ENCODE assay signal across 7 mouse cellular contexts in genomic region chr17:28692341-28692710, GRCm38 (mm10). TPM values are rescaled to one million over a fixed set of nuclear protein-coding genes. Genes with fewer than 3 reads are reported as not detected.
DNase-seq lines count a peak whose midpoint lies in the region; ATAC-seq and TF ChIP-seq lines count a peak whose summit lies in the region.

No protein-coding gene starts in this region.

- no peak for TF ChIP-seq CTCF in G1E (IDR thresholded peaks at IDR 0.05; ENCODE audit: low read depth, low read length)

- H3K27me3 ChIP-seq in G1E (ENCODE audit: insufficient read depth, low read length) = no peaks in the 10 kb centered on the region
- H3K27me3 ChIP-seq in hindbrain, embryonic 10.5 days (ENCODE audit: insufficient read depth, poor library complexity, severe bottlenecking) = peaks cover 23% of the 10 kb centered on the region

- H3K27ac ChIP-seq in hindbrain, embryonic 10.5 days = peak overlapping the region; percentile 94

- ATAC-seq in G1E (ENCODE audit: extremely low read depth, insufficient number of reproducible peaks, low FRiP score, poor library complexity, severe bottlenecking) = no peak
- peak; percentile 47 for ATAC-seq in erythroblast, adult 5-6 weeks (replicated peaks; ENCODE audit: low FRiP score, poor library complexity, severe bottlenecking)

- peak overlapping the region; percentile 100 for H3K4me3 ChIP-seq in G1E (ENCODE audit: low read depth, low read length)
- H3K4me3 ChIP-seq in hindbrain, embryonic 10.5 days = peak overlapping the region; percentile 98

- H3K9me3 ChIP-seq in G1E (replicated peaks) = no peaks in the 10 kb centered on the region
- no peaks in the 10 kb centered on the region for H3K9me3 ChIP-seq in hindbrain, embryonic 10.5 days

- DNase-seq in G1E (ENCODE audit: low spot score) = no peak
- peak; percentile 65 for DNase-seq in adrenal gland, postnatal 25 days
- no peak for DNase-seq in hindbrain, embryonic 10.5 days (ENCODE audit: low spot score)
- DNase-seq in left cerebral cortex, adult 18-20 months (ENCODE audit: low spot score in 2 of 2) = peak; percentile 59 to 65
- peak; percentile 76 for DNase-seq in lung, postnatal 36 days
- peak; percentile 44 to 57 for DNase-seq in spleen, adult 18-20 months

- peaks cover 30% of the 10 kb centered on the region for H3K36me3 ChIP-seq in G1E (replicated peaks)
- no peaks in the 10 kb centered on the region for H3K36me3 ChIP-seq in hindbrain, embryonic 10.5 days

- H3K4me1 ChIP-seq in G1E (ENCODE audit: insufficient read depth, low read depth, low read length) = peaks cover 56% of the 10 kb centered on the region
- H3K4me1 ChIP-seq in hindbrain, embryonic 10.5 days (replicated peaks) = peaks cover 48% of the 10 kb centered on the region

- under 1% methylated on average over 18 of the region's 18 CpGs for WGBS in hindbrain, embryonic 10.5 days

RNA-seq across cellular contexts. Expression of gene Mapk14, which starts 1.2 kb away (rescaled TPM):
- 61.3 and 72.1 TPM in 2 replicates for total RNA-seq in G1E (2014; fragmentation: Nextera tagmentation)
- 67.4 and 73.2 TPM in 2 replicates for total RNA-seq in G1E (2017)
- 55.9 and 79.6 TPM in 2 replicates for polyA plus RNA-seq in G1E (2012)
- total RNA-seq in adrenal gland, postnatal 25 days (2021) = 82.6 and 88.6 TPM in 2 replicates
- total RNA-seq in erythroblast, adult 5-6 weeks (2015; ENCODE audit: low replicate concordance) = 31.5 and 44.7 TPM in 2 replicates
- total RNA-seq in erythroblast, adult 5-6 weeks (2017; ENCODE audit: low replicate concordance) = 20.5 and 29.3 TPM in 2 replicates
- 39.2 and 43.9 TPM in 2 replicates for polyA plus RNA-seq in hindbrain, embryonic 10.5 days (2016; fragmentation: Nextera tagmentation; extraction: Ambion mirVana)
- 10 to 100 TPM; 83.5 to 88.7 TPM for total RNA-seq in left cerebral cortex, adult 18-20 months (2021)

RNA-seq across cellular contexts. Expression of gene Slc26a8, which starts 2.3 kb away (rescaled TPM):
- total RNA-seq in G1E (2014; fragmentation: Nextera tagmentation) = 2.5 and 3.2 TPM in 2 replicates
- 0.22 and 1.1 TPM in 2 replicates for total RNA-seq in G1E (2017)
- 0.10 and 0.24 TPM in 2 replicates for polyA plus RNA-seq in G1E (2012)
- total RNA-seq in adrenal gland, postnatal 25 days (2021) = 1.9 TPM in 1 of 2 replicates, not detected in the other
- 2.9 and 3.7 TPM in 2 replicates for total RNA-seq in erythroblast, adult 5-6 weeks (2015; ENCODE audit: low replicate concordance)
- 3.5 TPM in 1 of 2 replicates, not detected in the other for total RNA-seq in erythroblast, adult 5-6 weeks (2017; ENCODE audit: low replicate concordance)
- 0.41 and 0.51 TPM in 2 replicates for polyA plus RNA-seq in hindbrain, embryonic 10.5 days (2016; fragmentation: Nextera tagmentation; extraction: Ambion mirVana)
- 1 to 10 TPM; 6.5 to 9.5 TPM for total RNA-seq in left cerebral cortex, adult 18-20 months (2021)

RNA-seq across cellular contexts. Expression of gene AC170998.1, which starts 33.6 kb away (rescaled TPM):
- total RNA-seq in G1E (2014; fragmentation: Nextera tagmentation) (5.0 and 5.6 TPM in 2 replicates), G1E (2017) (1.3 and 2.8 TPM in 2 replicates)
- polyA plus RNA-seq in G1E (2012) = not detected in 2 replicates
- 1.7 and 2.2 TPM in 2 replicates for total RNA-seq in adrenal gland, postnatal 25 days (2021)
- total RNA-seq in erythroblast, adult 5-6 weeks (2015; ENCODE audit: low replicate concordance) = not detected in 2 replicates
- 8.5 TPM in 1 of 2 replicates, not detected in the other for total RNA-seq in erythroblast, adult 5-6 weeks (2017; ENCODE audit: low replicate concordance)
- polyA plus RNA-seq in hindbrain, embryonic 10.5 days (2016; fragmentation: Nextera tagmentation; extraction: Ambion mirVana) = 1.4 and 3.2 TPM in 2 replicates
- total RNA-seq in left cerebral cortex, adult 18-20 months (2021) = 1 to 10 TPM; 2.8 TPM

Comparison
In these comparisons a context has a peak if more than half of its experiments do, and no peak if none do; other contexts are left out.
1. DNase-seq: peak in adrenal gland, postnatal 25 days (single experiment), left cerebral cortex, adult 18-20 months (2 of 2), lung, postnatal 36 days (single experiment) and spleen, adult 18-20 months (2 of 2); none in G1E (single experiment) and hindbrain, embryonic 10.5 days (single experiment).